Mouse (Mus musculus) CH12.LX (cell line): ENCODE measurements around the gene Dscam.

Experiments
- CTCF ChIP-seq, 2 experiments: IDR thresholded peaks in 1 of 2; conservative IDR thresholded peaks in 1 of 2; 2 replicates each; pipeline ENCODE4 v1.5.1; 2011 to 2012; ENCODE audit warnings: low read depth in 2 of 2, low read length in 2 of 2, improper control_type of control experiment in 1 of 2, inconsistent platforms in 1 of 2, mild to moderate bottlenecking in 1 of 2, moderate library complexity in 1 of 2
- EP300 ChIP-seq: IDR thresholded peaks from 2 replicates; pipeline ENCODE4 v1.6.1; 2011; ENCODE audit warnings: low read length, improper control_type of control experiment
- HCFC1 ChIP-seq: IDR thresholded peaks from 2 replicates; pipeline ENCODE4 v1.6.1; 2012; ENCODE audit warnings: low read depth, mild to moderate bottlenecking, inconsistent platforms, low read length, improper control_type of control experiment
- POLR2A ChIP-seq: IDR thresholded peaks from 2 replicates; pipeline ENCODE4 v1.6.1; 2011; ENCODE audit warnings: low read depth, mild to moderate bottlenecking, improper control_type of control experiment, low read length

- TF ChIP-seq CTCF (conservative IDR thresholded peaks at IDR 0.05 in 1 of 2, IDR thresholded peaks at IDR 0.05 in 1 of 2; ENCODE audit: low read depth in 2 of 2, low read length in 2 of 2) (no peak), EP300 (no peak), POLR2A (no peak), HCFC1 (no peak)
These were observed 65.3 kb downstream of the Dscam start for GRCm38 (mm10) chr16:97105266-97105665.
